Mouse (Mus musculus): Measurements from ENCODE around the gene Ano4. TPM values are rescaled to one million over a fixed set of nuclear protein-coding genes. Genes with fewer than 3 reads are reported as not detected.

Gene Ano4
- total and polyA plus RNA-seq, 3 experiments = not detected

- no peaks in the 10 kb centered on the region for H3K79me2 ChIP-seq (ENCODE audit: control insufficient read depth, insufficient read depth, low read length, poor library complexity)
- no peaks in the 10 kb centered on the region for H3K9me3 ChIP-seq (replicated peaks; ENCODE audit: insufficient read depth, low read length)
- H3K9ac ChIP-seq (ENCODE audit: control insufficient read depth, low read depth, low read length, poor library complexity, severe bottlenecking) = no peak overlapping the region
- H3K4me1 ChIP-seq (ENCODE audit: control insufficient read depth in 1 of 2, insufficient read depth in 2 of 2, low read length in 2 of 2) = no peaks in the 10 kb centered on the region
- H3K27ac ChIP-seq (ENCODE audit: control insufficient read depth, low read depth, low read length) = no peak overlapping the region
- H3K27me3 ChIP-seq (ENCODE audit: control insufficient read depth in 1 of 2, insufficient read depth in 2 of 2, low read length in 2 of 2) = no peaks in the 10 kb centered on the region
- H3K4me3 ChIP-seq (ENCODE audit: control insufficient read depth in 1 of 2, insufficient read depth in 1 of 2, low read depth in 2 of 2, low read length in 2 of 2) = no peak overlapping the region
- no peak for TF ChIP-seq ETS1 (IDR thresholded peaks at IDR 0.05; ENCODE audit: low read depth, low read length)
- TF ChIP-seq TBP (IDR thresholded peaks at IDR 0.05; ENCODE audit: low read depth, low read length) = no peak
- TF ChIP-seq ZKSCAN1 (IDR thresholded peaks at IDR 0.05; ENCODE audit: low read depth, low read length) = no peak
- no peak for TF ChIP-seq RCOR1 (IDR thresholded peaks at IDR 0.05; ENCODE audit: low read depth, low read length)
- no peak for TF ChIP-seq CHD1 (IDR thresholded peaks at IDR 0.05; ENCODE audit: low read depth, low read length)
- no peak for TF ChIP-seq NRF1 (IDR thresholded peaks at IDR 0.05; ENCODE audit: insufficient read depth, low read depth, low read length, poor library complexity, severe bottlenecking)
- TF ChIP-seq ZC3H11A (IDR thresholded peaks at IDR 0.05; ENCODE audit: low read depth, low read length) = no peak
- TF ChIP-seq JUND (IDR thresholded peaks at IDR 0.05; ENCODE audit: low read depth, low read length) = no peak
- TF ChIP-seq GABPA (IDR thresholded peaks at IDR 0.05; ENCODE audit: low read depth, low read length) = no peak
- TF ChIP-seq MYB (IDR thresholded peaks at IDR 0.05; ENCODE audit: low read depth, low read length) = no peak
- no peak for TF ChIP-seq MXI1 (IDR thresholded peaks at IDR 0.05; ENCODE audit: low read depth, low read length)
- TF ChIP-seq USF2 (IDR thresholded peaks at IDR 0.05; ENCODE audit: borderline replicate concordance in 1 of 2, insufficient read depth in 1 of 2, low read depth in 1 of 2, low read length in 2 of 2) = no peak
- TF ChIP-seq ELF1 (IDR thresholded peaks at IDR 0.05; ENCODE audit: low read depth, low read length) = no peak
- no peak for TF ChIP-seq EP300 (IDR thresholded peaks at IDR 0.05; ENCODE audit: low read depth in 1 of 2, low read length in 2 of 2)
- no peak for TF ChIP-seq RAD21 (IDR thresholded peaks at IDR 0.05; ENCODE audit: low read depth, low read length)
- TF ChIP-seq BHLHE40 (IDR thresholded peaks at IDR 0.05; ENCODE audit: borderline replicate concordance, low read depth, low read length) = no peak
- TF ChIP-seq MAX (IDR thresholded peaks at IDR 0.05; ENCODE audit: low read length) = no peak
- no peak for TF ChIP-seq MAFK (IDR thresholded peaks at IDR 0.05; ENCODE audit: borderline replicate concordance, low read depth, low read length)
- no peaks in the 10 kb centered on the region for H3K36me3 ChIP-seq (ENCODE audit: control insufficient read depth in 1 of 2, insufficient read depth in 2 of 2, low read length in 2 of 2)
- no peak for DNase-seq (ENCODE audit: low read depth, low spot score)
Observed at GRCm38 (mm10) chr10:89149166-89149565, 195.4 kb downstream of the Ano4 start.

GRCm38 (mm10) chr10:89121391-89121790, 223.2 kb downstream of the Ano4 start:
- Histone ChIP-seq H3K9me3 (replicated peaks; ENCODE audit: insufficient read depth, low read length) (no peaks in the 10 kb centered on the region), H3K9ac (ENCODE audit: control insufficient read depth, low read depth, low read length, poor library complexity, severe bottlenecking) (no peak overlapping the region), H3K27me3 (ENCODE audit: control insufficient read depth in 1 of 2, insufficient read depth in 2 of 2, low read length in 2 of 2) (no peaks in the 10 kb centered on the region), H3K79me2 (ENCODE audit: control insufficient read depth, insufficient read depth, low read length, poor library complexity) (no peaks in the 10 kb centered on the region), H3K4me3 (ENCODE audit: control insufficient read depth in 1 of 2, insufficient read depth in 1 of 2, low read depth in 2 of 2, low read length in 2 of 2) (no peak overlapping the region), H3K36me3 (ENCODE audit: control insufficient read depth in 1 of 2, insufficient read depth in 2 of 2, low read length in 2 of 2) (no peaks in the 10 kb centered on the region), H3K4me1 (ENCODE audit: control insufficient read depth in 1 of 2, insufficient read depth in 2 of 2, low read length in 2 of 2) (no peaks in the 10 kb centered on the region), H3K27ac (ENCODE audit: control insufficient read depth, low read depth, low read length) (no peak overlapping the region)
- TF ChIP-seq TBP (IDR thresholded peaks at IDR 0.05; ENCODE audit: low read depth, low read length) = no peak
- no peak for TF ChIP-seq NRF1 (IDR thresholded peaks at IDR 0.05; ENCODE audit: insufficient read depth, low read depth, low read length, poor library complexity, severe bottlenecking)
- no peak for TF ChIP-seq JUND (IDR thresholded peaks at IDR 0.05; ENCODE audit: low read depth, low read length)
- no peak for TF ChIP-seq E2F4 (IDR thresholded peaks at IDR 0.05; ENCODE audit: borderline replicate concordance, low read depth, low read length)
- TF ChIP-seq SIN3A (IDR thresholded peaks at IDR 0.05; ENCODE audit: low read length) = no peak
- no peak for TF ChIP-seq CHD2 (IDR thresholded peaks at IDR 0.05; ENCODE audit: low read length)
- TF ChIP-seq BHLHE40 (IDR thresholded peaks at IDR 0.05; ENCODE audit: borderline replicate concordance, low read depth, low read length) = no peak
- TF ChIP-seq EP300 (IDR thresholded peaks at IDR 0.05; ENCODE audit: low read depth in 1 of 2, low read length in 2 of 2) = no peak
- TF ChIP-seq MXI1 (IDR thresholded peaks at IDR 0.05; ENCODE audit: low read depth, low read length) = no peak
- TF ChIP-seq MEF2A (IDR thresholded peaks at IDR 0.05; ENCODE audit: extremely low read depth, insufficient replicate concordance, low read depth, low read length, poor library complexity, severe bottlenecking) = no peak
- no peak for TF ChIP-seq RAD21 (IDR thresholded peaks at IDR 0.05; ENCODE audit: low read depth, low read length)
- TF ChIP-seq MYC (IDR thresholded peaks at IDR 0.05; ENCODE audit: low read depth, low read length) = no peak
- TF ChIP-seq HCFC1 (IDR thresholded peaks at IDR 0.05; ENCODE audit: low read depth, low read length) = no peak
- no peak for TF ChIP-seq MAX (IDR thresholded peaks at IDR 0.05; ENCODE audit: low read length)
- no peak for TF ChIP-seq KAT2A (conservative IDR thresholded peaks at IDR 0.05; ENCODE audit: low read depth, low read length)
- no peak for TF ChIP-seq TAL1 (IDR thresholded peaks at IDR 0.05; ENCODE audit: low read length)
- no peak for DNase-seq (ENCODE audit: low read depth, low spot score)
